In genomic region chr9:54946256-54946655, GRCm38 (mm10) we compare ENCODE assay signal across 30 mouse cellular contexts. TPM values are rescaled to one million over a fixed set of nuclear protein-coding genes. Genes with fewer than 3 reads are reported as not detected.
DNase-seq lines count a peak whose midpoint lies in the region; ATAC-seq and TF ChIP-seq lines count a peak whose summit lies in the region.
"Had no signal": no experiment of that assay in that cellular context is flagged by ENCODE, and none has a peak within 500 bp of the region (broad histone marks: within the 10 kb centered on the region; RNA-seq: fewer than 3 reads in every experiment).

No protein-coding gene starts in this region.

- H3K27ac ChIP-seq in gastrocnemius, adult 2 months: no peak overlapping the region
- H3K27ac ChIP-seq in thymus, adult 2 months (ENCODE audit: control insufficient read depth, insufficient read depth, low read length): peak overlapping the region; percentile 19; the same call in 1 of the 2 replicates
- H3K27ac ChIP-seq: forebrain, embryonic 10.5 days; hindbrain, embryonic 10.5 days; intestine, embryonic 15.5 days; limb, embryonic 12.5 days; liver, embryonic 12.5 days had no signal

- 84% methylated on average over 16 of the region's 16 CpGs for WGBS in thymus, adult 2 months

- H3K36me3 ChIP-seq in thymus, adult 2 months (ENCODE audit: control insufficient read depth, insufficient read depth, low read length): no peaks in the 10 kb centered on the region
- H3K36me3 ChIP-seq: forebrain, embryonic 10.5 days; heart, embryonic 12.5 days; hindbrain, embryonic 10.5 days; intestine, embryonic 15.5 days; liver, embryonic 12.5 days had no signal

- H3K4me3 ChIP-seq in gastrocnemius, adult 2 months: peak overlapping the region; percentile 54
- H3K4me3 ChIP-seq in thymus, adult 2 months (ENCODE audit: control insufficient read depth, insufficient read depth, low read length): no peak overlapping the region
- H3K4me3 ChIP-seq: forebrain, embryonic 10.5 days; heart, embryonic 12.5 days; hindbrain, embryonic 10.5 days; intestine, embryonic 15.5 days; limb, embryonic 12.5 days; liver, embryonic 12.5 days had no signal

- no peak for TF ChIP-seq CTCF in gastrocnemius, adult 2 months (IDR thresholded peaks at IDR 0.05)
- no peak for TF ChIP-seq CTCF in thymus, adult 2 months (IDR thresholded peaks at IDR 0.05; ENCODE audit: borderline replicate concordance, control insufficient read depth, extremely low read depth, insufficient read depth, low read length, poor library complexity)

- no peaks in the 10 kb centered on the region; the same call in 1 of the 2 replicates for H3K4me1 ChIP-seq in thymus, adult 2 months (replicated peaks; ENCODE audit: control insufficient read depth, insufficient read depth, low read length)
- H3K4me1 ChIP-seq: intestine, embryonic 15.5 days; limb, embryonic 12.5 days had no signal

- no peak for DNase-seq in gastrocnemius, adult 2 months
- DNase-seq in gastrocnemius, adult 8-10 months (ENCODE audit: low spot score in 2 of 2): no peak
- no peak for DNase-seq in thymus, adult 2 months
- no peak for DNase-seq in thymus, postnatal 14 days
- DNase-seq in ZHBTc4 (ENCODE audit: low read depth, low spot score): peak; percentile 17
- DNase-seq in fibroblast of lung, adult 2 months (ENCODE audit: low read depth): peak; percentile 22
- DNase-seq in adrenal gland, postnatal 10 days: no peak
- DNase-seq: B cell, adult 2 months; cerebellum, postnatal 36 days; embryo, embryonic 11 days; heart, postnatal 10 days; kidney, adult 8-10 months; kidney, postnatal 25 days; lung, adult 18-20 months; lung, postnatal 10 days; thymus, adult 18-20 months had no signal

- TF ChIP-seq POLR2A in thymus, adult 2 months (IDR thresholded peaks at IDR 0.05; ENCODE audit: control insufficient read depth, extremely low read depth, insufficient read depth, low read length, poor library complexity): no peak

- intact Hi-C loops in gastrocnemius, adult 2 months (cut with DNase I): no loop called here

- ATAC-seq in granulocyte monocyte progenitor cell, adult 5-6 weeks (replicated peaks; ENCODE audit: poor library complexity, severe bottlenecking): no peak
- ATAC-seq: hindbrain, embryonic 16.5 days; intestine, embryonic 15.5 days; liver, embryonic 12.5 days had no signal

- H3K27me3 ChIP-seq in thymus, adult 2 months (ENCODE audit: control insufficient read depth, insufficient read depth, low read length): no peaks in the 10 kb centered on the region
- H3K27me3 ChIP-seq: CH12.LX; heart, embryonic 12.5 days; intestine, embryonic 15.5 days; limb, embryonic 12.5 days; liver, embryonic 12.5 days had no signal

RNA-seq across cellular contexts. Expression of gene Psma4, which starts 4.3 kb away (rescaled TPM):
- 100 to 1,000 TPM; 131 TPM for total RNA-seq in gastrocnemius, adult 2 months (2021)
- 100 to 1,000 TPM; 114 to 129 (median 121) TPM for total RNA-seq in gastrocnemius, adult 8-10 months (2022)
- polyA plus RNA-seq in thymus, adult 2 months (2012; rRNA removed): 75.5 and 92.4 TPM in 2 replicates
- total RNA-seq in granulocyte monocyte progenitor cell, adult 5-6 weeks (2014; fragmentation: Nextera tagmentation): 265 and 329 TPM in 2 replicates
- 370 and 473 TPM in 2 replicates for total RNA-seq in granulocyte monocyte progenitor cell, adult 5-6 weeks (2017)
- total RNA-seq in adrenal gland, postnatal 10 days (2021): 100 to 1,000 TPM; 192 to 197 TPM

RNA-seq across cellular contexts. Expression of gene AY074887, which starts 4.5 kb away (rescaled TPM):
- total RNA-seq in gastrocnemius, adult 2 months (2021): not detected
- not detected for total RNA-seq in gastrocnemius, adult 8-10 months (2022)
- not detected in 2 replicates for polyA plus RNA-seq in thymus, adult 2 months (2012; rRNA removed)
- not detected in 2 replicates for total RNA-seq in granulocyte monocyte progenitor cell, adult 5-6 weeks (2014; fragmentation: Nextera tagmentation)
- total RNA-seq in granulocyte monocyte progenitor cell, adult 5-6 weeks (2017): not detected in 2 replicates
- total RNA-seq in adrenal gland, postnatal 10 days (2021): not detected
- total RNA-seq: adrenal gland, adult 18-20 months; CH12.LX; heart, postnatal 10 days; left cerebral cortex, postnatal 10 days; neutrophil, adult 5-6 weeks had no signal
- polyA plus RNA-seq: cerebellum, adult 2 months had no signal

RNA-seq across cellular contexts. Expression of gene Hykk, which starts 29.2 kb away (rescaled TPM):
- under 1 TPM; 0.64 to 0.86 TPM for total RNA-seq in gastrocnemius, adult 2 months (2021)
- under 1 TPM; 0.53 to 0.73 (median 0.57) TPM for total RNA-seq in gastrocnemius, adult 8-10 months (2022)
- 0.17 and 0.22 TPM in 2 replicates for polyA plus RNA-seq in thymus, adult 2 months (2012; rRNA removed)
- total RNA-seq in granulocyte monocyte progenitor cell, adult 5-6 weeks (2014; fragmentation: Nextera tagmentation): not detected in 2 replicates
- not detected in 2 replicates for total RNA-seq in granulocyte monocyte progenitor cell, adult 5-6 weeks (2017)
- 10 to 100 TPM in 1 of 2 experiments, 1 to 10 TPM in 1; 7.6 to 10.8 TPM for total RNA-seq in adrenal gland, postnatal 10 days (2021)

RNA-seq across cellular contexts. Expression of gene Chrna5, which starts 34.4 kb away (rescaled TPM):
- total RNA-seq in gastrocnemius, adult 2 months (2021): not detected
- total RNA-seq in gastrocnemius, adult 8-10 months (2022): under 1 TPM in 1 of 4 experiments, not detected in 3; 0.11 TPM
- polyA plus RNA-seq in thymus, adult 2 months (2012; rRNA removed): 0.13 and 0.14 TPM in 2 replicates
- total RNA-seq in granulocyte monocyte progenitor cell, adult 5-6 weeks (2014; fragmentation: Nextera tagmentation): not detected in 2 replicates
- total RNA-seq in granulocyte monocyte progenitor cell, adult 5-6 weeks (2017): not detected in 2 replicates
- 1 to 10 TPM in 1 of 2 experiments, under 1 TPM in 1; 0.99 to 2.5 TPM for total RNA-seq in adrenal gland, postnatal 10 days (2021)
- total RNA-seq: CH12.LX; heart, postnatal 10 days; megakaryocyte progenitor cell, adult 5-6 weeks; neutrophil, adult 5-6 weeks had no signal

Comparison
In these comparisons a context has a peak if more than half of its experiments do, and no peak if none do; other contexts are left out.
1. DNase-seq: peak in ZHBTc4 (single experiment) and fibroblast of lung, adult 2 months (single experiment); none in gastrocnemius, adult 2 months (single experiment), gastrocnemius, adult 8-10 months (0 of 2), thymus, adult 2 months (single experiment), thymus, postnatal 14 days (single experiment) and adrenal gland, postnatal 10 days (single experiment).
2. RNA of gene Hykk, which starts 29.2 kb away (total RNA-seq): 7.6 to 10.8 TPM in adrenal gland, postnatal 10 days; 0.64 to 0.86 TPM in gastrocnemius, adult 2 months, 0.53 to 0.73 TPM in gastrocnemius, adult 8-10 months and not detected in granulocyte monocyte progenitor cell, adult 5-6 weeks; every median in the first group is over 4 times any median in the second.